Mouse (Mus musculus) liver, embryonic 14.5 days (tissue): ENCODE results near the gene Gm7030. TPM values are rescaled to one million over a fixed set of nuclear protein-coding genes. Genes with fewer than 3 reads are reported as not detected.
"Not testable (repeated sequence)": the region's sequence is repeated elsewhere in the genome, so short reads cannot be mapped to it uniquely, and the experiment has no call there.

Experiments used
- ATAC-seq: fragments of 200-750 bp; cut with Nextera tagmentation; 2 replicates; pipeline ENCODE4 v1.8.0; 2017; ENCODE audit warnings: moderate number of reproducible peaks, mild to moderate bottlenecking, moderate library complexity; ENCODE audit not compliant: insufficient read depth
- DNase-seq, 3 experiments: peaks; one replicate each; pipeline ENCODE4 v3.0.0-alpha.2; 2012 to 2013; ENCODE audit warnings: low read depth in 3 of 3, low spot score in 3 of 3
- H3K27ac ChIP-seq: fragments of 300-500 bp; sonication (generic); 2 replicates; pipeline ENCODE4 v1.5.1; 2014; ENCODE audit warnings: moderate library complexity, mild to moderate bottlenecking, control low read depth, inconsistent platforms
- H3K27me3 ChIP-seq: fragments of 300-500 bp; sonication (generic); 2 replicates; pipeline ENCODE4 v1.6.1; 2014; ENCODE audit warnings: mild to moderate bottlenecking, low read length, moderate library complexity; ENCODE audit not compliant: control insufficient read depth, insufficient read depth
- H3K36me3 ChIP-seq: fragments of 300-500 bp; sonication (generic); replicated peaks from 2 replicates; pipeline ENCODE4 v1.6.1; 2014; ENCODE audit warnings: low read depth; ENCODE audit not compliant: control insufficient read depth, insufficient read depth
- H3K4me1 ChIP-seq, 2 experiments: fragments of 200-500 bp in 1 of 2; fragments of 300-500 bp in 1 of 2; sonication (generic) in 1 of 2; replicated peaks; 2 replicates each; pipeline ENCODE4 v1.6.1; 2012 to 2014; ENCODE audit warnings: antibody characterized with exemption in 1 of 2, inconsistent platforms in 1 of 2, low read length in 1 of 2; ENCODE audit not compliant: control insufficient read depth in 2 of 2, insufficient read depth in 2 of 2
- H3K4me2 ChIP-seq: fragments of 300-500 bp; sonication (generic); 2 replicates; pipeline ENCODE4 v1.6.1; 2014; ENCODE audit warnings: low read depth, mild to moderate bottlenecking, control low read depth, moderate library complexity
- H3K4me3 ChIP-seq, 2 experiments: fragments of 200-500 bp in 1 of 2; fragments of 300-500 bp in 1 of 2; sonication (generic) in 1 of 2; 2 replicates each; pipeline ENCODE4 v1.5.1; 2012 to 2014; ENCODE audit warnings: low read depth in 2 of 2, low read length in 2 of 2, mild to moderate bottlenecking in 2 of 2, control low read depth in 1 of 2, inconsistent platforms in 1 of 2, moderate library complexity in 1 of 2; ENCODE audit not compliant: insufficient read depth in 1 of 2
- H3K9ac ChIP-seq: fragments of 300-500 bp; sonication (generic); replicated peaks from 2 replicates; pipeline ENCODE4 v1.6.1; 2014; ENCODE audit warnings: mild to moderate bottlenecking, control low read depth, moderate library complexity
- H3K9me3 ChIP-seq: fragments of 300-500 bp; sonication (generic); 2 replicates; pipeline ENCODE4 v1.6.1; 2016; ENCODE audit warnings: low read length, mixed read lengths; ENCODE audit not compliant: control insufficient read depth
- CTCF ChIP-seq: IDR thresholded peaks from 2 replicates; pipeline ENCODE4 v1.5.1; 2016; ENCODE audit warnings: antibody characterized with exemption, low read depth, control low read depth
- EP300 ChIP-seq: IDR thresholded peaks from 2 replicates; pipeline ENCODE4 v1.6.1; 2016; ENCODE audit warnings: antibody characterized with exemption, low read depth
- WGBS: fragments of 180-500 bp; shearing (Covaris S2); extraction: QIAGEN DNeasy Blood & Tissue Kit; methylation state at CpG from one replicate; pipeline ENCODE4 v1.1.7; 2014; ENCODE audit not compliant: insufficient replicate concordance; 5-methylcytosine and 5-hydroxymethylcytosine counted together
- polyA plus RNA-seq, 2 experiments: library from polyadenylated mRNA; depleted of rRNA in 1 of 2; stranded (reverse) in 1 of 2; unstranded in 1 of 2; fragments of >200 nt; fragmentation: Nextera tagmentation in 1 of 2; extraction: Ambion mirVana in 1 of 2; gene quantifications; 2 replicates each; pipeline versions ENCODE4 v1.2.1 to v1.2.3; 2012 to 2014

Gene Gm7030
- polyA plus RNA-seq, 2 experiments: not detected

DNA sequence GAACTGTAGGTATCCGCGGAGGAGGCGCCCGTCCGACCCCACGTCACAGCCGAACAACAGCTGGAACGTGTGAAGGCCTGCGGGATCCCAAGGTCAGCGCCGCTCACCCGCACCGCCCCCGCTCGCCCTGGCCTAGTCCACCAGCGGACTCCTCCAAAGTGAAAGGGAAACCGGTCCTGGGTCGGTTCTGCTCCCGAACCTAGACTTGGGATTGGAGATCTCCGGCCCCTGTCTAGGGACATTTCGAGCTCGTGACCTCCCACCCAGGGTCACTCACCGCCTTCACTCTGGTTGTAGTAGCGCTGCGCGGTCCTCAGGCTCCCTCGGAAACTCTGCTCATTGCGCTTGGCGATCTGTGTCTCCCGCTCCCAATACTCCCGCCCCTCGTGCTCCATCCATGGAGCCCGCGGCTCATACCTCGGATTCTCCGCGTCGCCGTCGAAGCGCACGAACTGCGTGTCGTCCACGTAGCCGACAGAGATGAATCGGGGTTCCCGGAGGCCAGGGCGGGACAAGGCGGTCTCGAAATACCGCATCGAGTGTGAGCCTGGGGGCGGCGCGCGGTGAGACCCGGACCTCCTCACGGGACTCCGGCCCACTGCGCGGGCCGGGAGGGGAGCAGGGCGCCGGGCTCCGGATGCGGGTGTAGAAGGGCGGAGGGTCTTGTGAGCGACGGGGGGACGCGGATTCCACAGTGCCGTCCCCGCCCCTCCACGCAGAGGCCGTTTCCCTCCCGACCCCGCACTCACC is 16.1 kb upstream of the Gm7030 start:
- Histone ChIP-seq H3K27me3 (peaks cover 27% of the 10 kb centered on the region), H3K9me3 (no peaks in the 10 kb centered on the region), H3K9ac (no peak overlapping the region), H3K4me2 (peak overlapping the region; percentile 42), H3K4me3 (peak overlapping the region; percentile 10 to 39; a peak in 3 of 4 replicates), H3K36me3 (no peaks in the 10 kb centered on the region), H3K4me1 (no peaks in the 10 kb centered on the region), H3K27ac (no peak overlapping the region)
- ATAC-seq (no peak), DNase-seq (no peak)
- WGBS: 3% methylated on average over 77 of the region's 78 CpGs
- TF ChIP-seq CTCF (no peak), EP300 (no peak)

DNA sequence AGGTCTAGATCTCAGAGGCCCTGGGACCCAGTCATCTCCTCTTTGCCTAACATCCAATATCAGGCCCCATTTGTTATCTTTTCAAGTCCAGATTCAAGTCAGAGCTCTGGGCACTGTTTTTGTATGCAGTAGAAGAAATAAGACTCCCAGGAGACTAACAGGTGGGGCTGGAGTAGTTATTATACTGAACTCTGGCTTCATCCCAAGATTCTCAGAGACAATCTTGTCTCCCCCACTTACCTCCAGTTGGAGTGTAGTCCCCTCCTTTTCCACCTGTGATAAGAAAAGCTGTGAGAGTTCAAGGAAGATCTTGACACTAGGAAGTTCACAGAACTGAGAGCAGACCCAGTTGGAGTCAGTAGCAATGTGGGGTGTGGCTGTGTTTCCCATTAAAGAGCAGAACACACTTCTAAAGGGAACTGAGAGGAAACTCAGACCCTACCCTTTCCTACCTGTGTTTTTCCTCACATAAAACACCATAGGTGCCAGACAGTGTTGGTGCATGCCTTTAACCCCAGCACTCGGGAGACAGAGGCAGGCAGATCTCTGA is 7.1 kb upstream of the Gm7030 start:
- H3K9me3 ChIP-seq, H3K4me3 ChIP-seq, H3K4me1 ChIP-seq, H3K9ac ChIP-seq, DNase-seq, H3K27me3 ChIP-seq, H3K4me2 ChIP-seq, H3K27ac ChIP-seq, H3K36me3 ChIP-seq, ATAC-seq: not testable (repeated sequence)
- WGBS: 36% methylated on average over 1 of the region's 1 CpGs

DNA sequence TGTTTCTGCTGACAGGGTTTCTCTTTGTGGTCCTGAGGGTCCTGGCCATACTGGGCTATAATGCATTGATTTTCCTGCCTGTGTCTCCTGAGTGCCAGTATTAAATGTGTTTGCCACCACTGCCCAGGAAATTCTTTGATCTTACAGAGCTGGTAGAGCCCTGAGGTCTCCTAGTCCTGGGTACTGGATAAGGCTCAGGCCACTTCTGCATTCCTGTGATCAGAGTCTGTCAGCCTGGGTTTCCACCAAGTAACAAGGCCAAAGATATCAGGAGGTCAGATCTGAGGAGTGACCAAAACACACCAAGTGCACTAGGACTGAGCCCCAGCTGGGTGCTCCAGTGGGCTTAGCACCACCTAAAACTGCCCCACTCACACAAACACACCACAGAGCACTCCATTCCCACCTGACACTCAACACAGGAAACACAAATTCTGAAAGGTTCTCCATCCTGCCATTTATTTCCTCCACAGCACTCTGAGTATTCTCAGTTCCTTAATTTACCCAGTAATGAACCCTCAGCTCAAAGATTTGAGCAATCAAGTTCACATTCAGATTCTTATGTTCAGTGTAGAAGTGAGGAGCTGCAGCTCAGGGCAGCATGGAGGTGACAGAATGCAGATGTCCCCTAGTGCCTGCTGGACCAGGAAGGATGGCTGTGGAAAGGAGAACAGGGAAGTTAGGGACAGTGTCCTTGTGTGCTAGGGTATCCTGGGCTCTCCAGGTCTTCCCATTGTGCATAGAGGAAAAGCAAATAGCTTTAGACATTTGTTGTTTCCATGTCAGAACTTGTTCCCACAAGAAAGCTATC is 6.4 kb upstream of the Gm7030 start:
- not testable (repeated sequence) for H3K4me3 ChIP-seq, DNase-seq, H3K9ac ChIP-seq, H3K27me3 ChIP-seq, H3K36me3 ChIP-seq, H3K9me3 ChIP-seq, H3K4me1 ChIP-seq, H3K4me2 ChIP-seq, H3K27ac ChIP-seq, ATAC-seq

DNA sequence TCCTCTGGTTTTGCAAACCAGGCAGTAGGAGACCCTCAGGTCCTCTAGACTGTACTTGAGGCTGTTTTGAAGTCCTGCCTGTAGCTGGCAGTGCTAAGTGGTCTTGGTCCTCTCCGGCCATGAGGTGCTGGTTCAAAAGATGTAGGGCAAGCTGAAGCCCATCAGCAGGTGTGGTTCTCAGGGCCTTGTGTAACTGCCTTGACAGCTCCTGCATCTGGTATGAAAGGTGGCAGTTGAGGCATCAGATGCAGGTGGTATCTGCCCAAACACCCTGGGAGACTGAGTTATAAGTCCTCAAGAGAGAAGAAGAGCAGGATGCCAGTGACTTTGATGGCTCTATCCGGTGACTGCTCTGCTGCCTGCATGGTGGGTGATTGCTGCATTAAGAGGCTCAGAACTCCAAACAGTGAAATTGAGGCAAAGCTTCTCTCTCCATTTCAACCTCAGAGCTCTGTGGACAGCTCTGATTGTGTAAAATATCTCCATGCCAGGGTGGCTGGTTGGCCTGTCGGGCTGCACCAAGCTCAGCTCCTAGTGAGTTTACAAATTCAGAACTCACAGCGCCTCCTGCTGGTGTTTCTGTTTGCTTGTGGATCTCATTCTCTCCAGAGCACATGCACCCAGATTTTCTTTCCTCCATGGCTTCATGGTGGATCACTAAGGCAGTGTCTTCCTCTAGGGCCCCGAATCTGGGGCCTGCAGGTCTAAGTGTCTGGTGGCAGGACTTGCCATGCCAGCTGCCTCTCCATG is 2.5 kb upstream of the Gm7030 start:
- no peak for ATAC-seq
- no peak for TF ChIP-seq EP300
- TF ChIP-seq CTCF: 0 out of 2 replicates have a peak, but pooled peaks have one; percentile 14
- WGBS: 48% methylated on average over 5 of the region's 5 CpGs
- no peak overlapping the region for H3K9ac ChIP-seq
- H3K27ac ChIP-seq: no peak overlapping the region
- H3K9me3 ChIP-seq: no peaks in the 10 kb centered on the region
- no peaks in the 10 kb centered on the region for H3K36me3 ChIP-seq
- no peaks in the 10 kb centered on the region for H3K4me1 ChIP-seq
- no peak for DNase-seq
- no peaks in the 10 kb centered on the region for H3K27me3 ChIP-seq
- H3K4me2 ChIP-seq: no peak overlapping the region
- no peak overlapping the region for H3K4me3 ChIP-seq

DNA sequence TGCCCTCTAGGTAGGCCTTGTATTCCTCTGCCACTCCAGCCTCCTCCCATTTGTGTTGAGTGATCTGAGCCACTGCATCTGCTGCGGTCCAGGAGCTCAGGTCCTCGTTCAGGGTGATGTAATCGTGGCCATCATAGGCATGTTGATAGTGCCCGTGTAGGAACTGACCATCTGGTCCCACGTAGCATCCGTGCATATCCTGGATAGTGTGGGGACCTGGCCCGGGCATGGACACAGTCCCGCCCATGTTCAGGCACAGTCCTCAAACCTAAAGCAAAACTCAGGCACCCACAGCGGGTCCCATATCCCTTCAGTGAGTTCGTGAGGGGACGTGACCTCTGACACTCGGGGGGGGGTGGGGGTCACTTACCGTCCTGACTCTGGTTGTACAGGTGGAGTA is 700 bp downstream of the Gm7030 start:
- WGBS: 53% methylated on average over 10 of the region's 13 CpGs

DNA sequence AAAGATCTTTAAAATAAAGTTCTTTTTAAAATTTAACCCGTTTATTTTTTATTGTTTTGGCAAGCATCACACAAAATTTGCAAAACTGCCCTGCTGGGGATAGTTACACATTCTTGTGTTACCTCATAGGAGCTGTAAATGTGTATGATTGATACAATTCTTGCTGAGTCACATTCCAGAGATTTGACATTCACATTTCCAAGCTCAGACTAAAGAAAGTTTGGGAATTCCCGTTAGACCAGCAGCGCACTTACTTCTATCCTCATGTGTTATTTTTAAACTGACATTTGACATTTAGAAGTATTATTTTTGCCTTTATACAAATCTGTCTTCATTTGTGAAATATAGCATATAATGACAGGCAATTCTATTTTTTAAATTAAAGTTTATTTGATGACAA is 5.1 kb downstream of the Gm7030 start:
- H3K4me1 ChIP-seq, ATAC-seq, H3K27ac ChIP-seq, H3K27me3 ChIP-seq, H3K36me3 ChIP-seq, H3K9ac ChIP-seq, H3K4me2 ChIP-seq, H3K4me3 ChIP-seq, H3K9me3 ChIP-seq, DNase-seq: not testable (repeated sequence)
- 57% methylated on average over 3 of the region's 3 CpGs for WGBS

More for the DNA sequence above, 700 bp downstream of the Gm7030 start:
- not testable (repeated sequence) for H3K4me3 ChIP-seq, H3K9ac ChIP-seq, H3K4me1 ChIP-seq, H3K27ac ChIP-seq, H3K4me2 ChIP-seq, H3K27me3 ChIP-seq, H3K9me3 ChIP-seq, ATAC-seq, H3K36me3 ChIP-seq, DNase-seq

DNA sequence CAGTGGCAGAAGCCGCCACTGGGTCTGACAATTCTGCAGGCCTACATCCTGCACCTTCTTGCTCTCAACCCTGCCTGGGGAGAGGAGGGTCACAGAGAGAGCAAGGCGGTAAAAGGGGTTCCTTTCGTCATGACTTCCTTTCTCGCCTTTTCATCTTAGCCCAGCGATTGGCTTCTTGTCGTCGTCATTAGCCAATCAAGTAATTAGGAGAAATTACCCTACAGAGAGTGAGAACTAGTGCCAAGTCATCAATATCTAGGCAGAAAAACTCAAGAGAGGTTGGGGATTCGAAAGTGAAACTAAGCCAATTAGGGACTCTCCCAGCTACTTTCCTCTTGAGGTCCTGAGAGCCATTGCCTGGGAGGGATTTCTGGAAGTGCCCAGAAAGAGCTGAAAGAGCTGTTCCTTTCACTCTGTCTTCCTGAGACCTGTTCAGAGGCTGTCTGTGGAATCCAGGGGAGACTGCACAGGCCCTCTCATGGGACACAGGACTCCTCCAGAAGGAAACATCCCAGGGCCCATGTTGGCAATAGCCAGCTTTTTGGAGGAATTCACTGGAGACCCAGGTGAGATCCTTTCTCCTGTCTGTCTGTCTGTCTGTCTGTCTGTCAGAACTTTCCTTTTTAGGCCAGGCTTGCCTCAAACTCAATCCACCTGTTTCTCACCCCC is 7.7 kb downstream of the Gm7030 start, which contains the start of gene Gm19684:
Gm19684 (plus strand) TSS at position 327 of the 669 bp plus-strand sequence.
- not testable (repeated sequence) for H3K4me1 ChIP-seq, H3K4me3 ChIP-seq, H3K36me3 ChIP-seq, H3K27me3 ChIP-seq, H3K9me3 ChIP-seq, H3K27ac ChIP-seq, H3K9ac ChIP-seq
- 5% methylated on average over 8 of the region's 8 CpGs for WGBS
- peak within 1 kb of the TSS; percentile 24 for H3K4me2 ChIP-seq
- peak; percentile 43; the same call in 1 of the 2 replicates for ATAC-seq
- DNase-seq: peak; percentile 22 to 46 (median 22)
